Mouse (Mus musculus) embryonic facial prominence, embryonic 14.5 days (tissue): ENCODE data around the gene Nepn. TPM values are rescaled to one million over a fixed set of nuclear protein-coding genes. Genes with fewer than 3 reads are reported as not detected.

Experiments
- ATAC-seq: fragments of 200-750 bp; cut with Nextera tagmentation; 2 replicates; pipeline ENCODE4 v1.8.0; 2017; ENCODE audit warnings: low read depth, moderate number of reproducible peaks, moderate TSS enrichment
- DNase-seq: peaks from one replicate; pipeline ENCODE4 v3.0.0-alpha.2; 2015; ENCODE audit warnings: low spot score
- H3K27ac ChIP-seq: fragments of 300-500 bp; sonication (generic); replicated peaks from 2 replicates; pipeline ENCODE4 v1.5.1; 2014; ENCODE audit warnings: low read depth, mild to moderate bottlenecking, low read length, moderate library complexity
- H3K27me3 ChIP-seq: fragments of 300-500 bp; sonication (generic); replicated peaks from 2 replicates; pipeline ENCODE4 v1.6.1; 2014; ENCODE audit warnings: low read length; ENCODE audit not compliant: control insufficient read depth, insufficient read depth
- H3K36me3 ChIP-seq: fragments of 300-500 bp; sonication (generic); 2 replicates; pipeline ENCODE4 v1.6.1; 2014; ENCODE audit warnings: low read length, mixed read lengths; ENCODE audit not compliant: control insufficient read depth, insufficient read depth
- H3K4me1 ChIP-seq: fragments of 300-500 bp; sonication (generic); 2 replicates; pipeline ENCODE4 v1.6.1; 2014; ENCODE audit warnings: antibody characterized with exemption, low read length; ENCODE audit not compliant: control insufficient read depth, insufficient read depth
- H3K4me2 ChIP-seq: fragments of 300-500 bp; sonication (generic); 2 replicates; pipeline ENCODE4 v1.6.1; 2014; ENCODE audit warnings: low read depth, mild to moderate bottlenecking, low read length, moderate library complexity, mixed read lengths
- H3K4me3 ChIP-seq: fragments of 300-500 bp; sonication (generic); 2 replicates; pipeline ENCODE4 v1.5.1; 2014; ENCODE audit warnings: low read depth, mild to moderate bottlenecking, low read length
- H3K9ac ChIP-seq: fragments of 300-500 bp; sonication (generic); 2 replicates; pipeline ENCODE4 v1.6.1; 2014; ENCODE audit warnings: low read depth, mild to moderate bottlenecking, low read length, moderate library complexity, mixed read lengths
- H3K9me3 ChIP-seq: fragments of 300-500 bp; sonication (generic); 2 replicates; pipeline ENCODE4 v1.6.1; 2016; ENCODE audit warnings: low read length; ENCODE audit not compliant: control insufficient read depth
- WGBS: fragments of 180-500 bp; shearing (Covaris S2); extraction: QIAGEN DNeasy Blood & Tissue Kit; methylation state at CpG from one replicate; pipeline ENCODE4 v1.1.7; 2014; 5-methylcytosine and 5-hydroxymethylcytosine counted together
- polyA plus RNA-seq: library from polyadenylated mRNA; unstranded; fragments of >200 nt; fragmentation: Nextera tagmentation; extraction: Ambion mirVana; gene quantifications from 2 replicates; pipeline ENCODE4 v1.2.1, GENCODE M21; 2014

Gene Nepn
- polyA plus RNA-seq, 1 experiment from 2014 or later, result not detected

GRCm38 (mm10) chr10:52416458-52416857 lies 27.7 kb downstream of the Nepn start:
- peak; percentile 12 for DNase-seq
- Histone ChIP-seq H3K9ac (no peak overlapping the region; the same call in 1 of the 2 replicates), H3K27me3 (no peaks in the 10 kb centered on the region), H3K36me3 (no peaks in the 10 kb centered on the region), H3K4me1 (peaks cover 15% of the 10 kb centered on the region), H3K4me2 (peak overlapping the region; percentile 54), H3K27ac (no peak overlapping the region), H3K4me3 (peak overlapping the region; percentile 98), H3K9me3 (no peaks in the 10 kb centered on the region)
- no peak for ATAC-seq
- 35% methylated on average over 2 of the region's 2 CpGs for WGBS

- under 1% methylated on average over 29 of the region's 79 CpGs for WGBS
- no peaks in the 10 kb centered on the region for H3K9me3 ChIP-seq
- H3K4me1 ChIP-seq, result peaks cover 15% of the 10 kb centered on the region
- peak within 1 kb of the TSS; percentile 69 for H3K4me2 ChIP-seq
- peak within 1 kb of the TSS; percentile 93 for H3K27ac ChIP-seq
- no peaks in the 10 kb centered on the region for H3K27me3 ChIP-seq
- H3K36me3 ChIP-seq, result no peaks in the 10 kb centered on the region
- peak within 1 kb of the TSS; percentile 98 for H3K4me3 ChIP-seq
- peak; percentile 99 for DNase-seq
- H3K9ac ChIP-seq, result peak within 1 kb of the TSS; percentile 93
- peak; percentile 99 for ATAC-seq
These were observed 28.7 kb downstream of the Nepn start, which contains the start of gene Nus1 for GRCm38 (mm10) chr10:52417299-52417997. Gene Nus1, plus strand, starts transcription at chr10:52417547.

GRCm38 (mm10) chr10:52417998-52418860 lies 29.5 kb downstream of the Nepn start:
- Histone ChIP-seq H3K4me1 (peaks cover 15% of the 10 kb centered on the region), H3K4me3 (peak overlapping the region; percentile 98), H3K27ac (peak overlapping the region; percentile 93), H3K36me3 (no peaks in the 10 kb centered on the region), H3K9ac (peak overlapping the region; percentile 93), H3K4me2 (peak overlapping the region; percentile 69), H3K27me3 (no peaks in the 10 kb centered on the region), H3K9me3 (no peaks in the 10 kb centered on the region)
- DNase-seq, result peak; percentile 2
- 2% methylated on average over 36 of the region's 39 CpGs for WGBS
- peak; percentile 23 for ATAC-seq

- peak overlapping the region; percentile 69 for H3K4me2 ChIP-seq
- H3K27ac ChIP-seq, result 0 out of 2 replicates have a peak overlapping the region, but pooled peaks have one; percentile 93
These were observed 30.2 kb downstream of the Nepn start for GRCm38 (mm10) chr10:52418931-52419330.

GRCm38 (mm10) chr10:52419402-52419801 lies 30.6 kb downstream of the Nepn start:
- H3K4me3 ChIP-seq, result peak overlapping the region; percentile 98
- no peaks in the 10 kb centered on the region for H3K27me3 ChIP-seq
- no peak for DNase-seq
- no peak overlapping the region for H3K9ac ChIP-seq
- 80% methylated on average over 4 of the region's 4 CpGs for WGBS
- no peak for ATAC-seq
- H3K4me1 ChIP-seq, result peaks cover 15% of the 10 kb centered on the region
- no peaks in the 10 kb centered on the region for H3K36me3 ChIP-seq
- H3K9me3 ChIP-seq, result no peaks in the 10 kb centered on the region
- H3K4me2 ChIP-seq, result peak overlapping the region; percentile 69
- H3K27ac ChIP-seq, result no peak overlapping the region

More at GRCm38 (mm10) chr10:52418931-52419330, 30.2 kb downstream of the Nepn start:
- 61% methylated on average over 5 of the region's 5 CpGs for WGBS
- Histone ChIP-seq H3K9ac (peak overlapping the region; percentile 93), H3K36me3 (no peaks in the 10 kb centered on the region), H3K27me3 (no peaks in the 10 kb centered on the region), H3K9me3 (no peaks in the 10 kb centered on the region), H3K4me1 (peaks cover 15% of the 10 kb centered on the region), H3K4me3 (peak overlapping the region; percentile 98)
- ATAC-seq (no peak), DNase-seq (no peak)

GRCm38 (mm10) chr10:52420526-52420925 lies 31.8 kb downstream of the Nepn start:
- Histone ChIP-seq H3K27me3 (no peaks in the 10 kb centered on the region), H3K36me3 (no peaks in the 10 kb centered on the region), H3K9me3 (no peaks in the 10 kb centered on the region), H3K9ac (no peak overlapping the region), H3K4me3 (no peak overlapping the region), H3K27ac (no peak overlapping the region), H3K4me2 (no peak overlapping the region), H3K4me1 (peaks cover 15% of the 10 kb centered on the region)
- 94% methylated on average over 1 of the region's 1 CpGs for WGBS
- DNase-seq (no peak), ATAC-seq (no peak)

GRCm38 (mm10) chr10:52421716-52422115 lies 32.9 kb downstream of the Nepn start:
- Histone ChIP-seq H3K9ac (no peak overlapping the region), H3K27me3 (no peaks in the 10 kb centered on the region), H3K36me3 (no peaks in the 10 kb centered on the region), H3K4me3 (no peak overlapping the region), H3K9me3 (no peaks in the 10 kb centered on the region), H3K4me2 (no peak overlapping the region), H3K27ac (no peak overlapping the region), H3K4me1 (peaks cover 10% of the 10 kb centered on the region)
- DNase-seq, result no peak
- 91% methylated on average over 6 of the region's 6 CpGs for WGBS
- no peak for ATAC-seq

- Histone ChIP-seq H3K27ac (no peak overlapping the region), H3K4me1 (peaks cover 9% of the 10 kb centered on the region), H3K9ac (no peak overlapping the region), H3K36me3 (no peaks in the 10 kb centered on the region), H3K4me2 (no peak overlapping the region), H3K9me3 (no peaks in the 10 kb centered on the region), H3K27me3 (no peaks in the 10 kb centered on the region), H3K4me3 (no peak overlapping the region)
- no peak for ATAC-seq
- no peak for DNase-seq
- WGBS, result 79% methylated on average over 2 of the region's 2 CpGs
These were observed 34.3 kb downstream of the Nepn start for GRCm38 (mm10) chr10:52423097-52423496.
